Mouse (Mus musculus) lung, adult 2 months (tissue): ENCODE results near the gene Stau1.

ENCODE experiments used
- CTCF ChIP-seq: fragments of 200-500 bp; IDR thresholded peaks from 2 replicates; pipeline ENCODE4 v1.5.1; 2011; ENCODE audit warnings: mild to moderate bottlenecking, low read length, control low read depth; ENCODE audit not compliant: insufficient read depth
- POLR2A ChIP-seq: fragments of 200-500 bp; IDR thresholded peaks from 2 replicates; pipeline ENCODE4 v1.6.1; 2011; ENCODE audit warnings: low read depth, mild to moderate bottlenecking, control low read depth, low read length, borderline replicate concordance; ENCODE audit errors: extremely low read depth

DNA sequence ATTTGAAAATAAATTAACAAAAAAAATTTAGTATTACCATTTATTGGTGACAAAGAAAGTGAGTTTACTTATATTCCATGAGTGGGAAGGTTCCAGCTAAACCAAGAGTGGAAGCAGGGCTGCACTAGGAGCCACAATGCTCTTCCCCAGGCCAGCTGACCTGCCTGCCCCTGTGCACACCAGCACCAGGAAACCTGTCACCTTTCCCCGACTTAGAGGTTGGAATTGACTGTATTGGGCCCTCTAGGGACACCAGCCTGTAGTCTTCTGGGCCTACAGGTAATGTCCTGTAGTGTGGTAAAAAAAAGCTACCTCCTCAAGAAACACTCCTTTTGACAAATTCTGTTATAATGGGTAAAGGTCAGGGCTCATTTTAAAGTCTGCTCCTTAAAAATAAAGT is 47.9 kb downstream of the Stau1 start:
- TF ChIP-seq CTCF (no peak), POLR2A (no peak)
